Mouse (Mus musculus): ENCODE results near the gene Fam122b. TPM values are rescaled to one million over a fixed set of nuclear protein-coding genes. Genes with fewer than 3 reads are reported as not detected.
A peak's percentile ranks its signal among the peaks of the same experiment; 100 is the strongest.

The Fam122b gene
- polyA plus RNA-seq, 1 experiment, result 6.4 TPM

DNA sequence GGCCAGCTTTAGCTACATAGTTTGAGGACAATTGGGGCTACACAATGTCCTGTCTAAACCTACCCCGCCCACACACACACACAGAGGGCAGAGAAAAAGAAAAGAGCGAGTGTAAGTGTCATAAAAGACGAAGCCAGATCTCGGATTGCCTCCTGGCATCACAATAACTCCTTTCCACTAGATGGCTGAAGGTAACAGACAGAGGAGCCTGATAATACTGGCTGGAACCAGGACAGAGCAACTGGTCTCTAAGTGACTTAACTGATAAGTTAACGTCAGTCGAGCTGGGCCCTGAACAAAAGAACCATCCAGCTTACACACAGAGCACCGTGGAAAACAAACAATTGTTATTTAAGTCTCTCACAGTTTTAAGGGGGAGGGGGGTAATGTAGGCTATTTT is 33.2 kb downstream of the Fam122b start:
- TF ChIP-seq POLR2A (IDR thresholded peaks at IDR 0.05; ENCODE audit: low read depth, low read length) (no peak), CTCF (IDR thresholded peaks at IDR 0.05; ENCODE audit: borderline replicate concordance, insufficient read depth, low read length) (no peak)
- no peak overlapping the region for H3K4me3 ChIP-seq (ENCODE audit: insufficient read depth, low read length)
- H3K4me1 ChIP-seq (ENCODE audit: control insufficient read depth, insufficient read depth, low read length), result no peaks in the 10 kb centered on the region
- H3K27ac ChIP-seq (ENCODE audit: insufficient read depth, low read length), result no peak overlapping the region

DNA sequence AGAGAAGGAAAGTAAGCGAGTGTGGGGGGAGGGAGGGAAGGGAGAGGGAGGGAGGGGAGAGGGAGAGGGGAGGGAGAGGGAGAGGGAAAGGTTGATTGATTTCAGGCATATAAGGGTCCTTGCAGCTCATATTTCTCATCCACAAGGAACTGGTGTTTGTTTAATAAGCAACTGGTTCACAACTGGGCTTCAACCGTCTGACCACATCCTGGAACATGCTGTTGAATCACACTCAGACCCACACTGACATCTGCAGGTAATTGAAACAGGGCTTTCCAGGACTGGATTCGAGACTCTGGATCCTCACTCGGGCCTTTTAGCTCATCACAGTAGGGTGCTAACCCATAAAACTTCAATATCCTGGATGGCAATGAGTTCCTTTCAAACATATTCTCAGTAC is 35.9 kb downstream of the Fam122b start:
- H3K4me3 ChIP-seq (ENCODE audit: insufficient read depth, low read length), result no peak overlapping the region
- 0 out of 2 replicates have a peak overlapping the region, but pooled peaks have one; percentile 34 for H3K27ac ChIP-seq (ENCODE audit: insufficient read depth, low read length)
- no peaks in the 10 kb centered on the region for H3K4me1 ChIP-seq (ENCODE audit: control insufficient read depth, insufficient read depth, low read length)
- TF ChIP-seq POLR2A (IDR thresholded peaks at IDR 0.05; ENCODE audit: low read depth, low read length) (no peak), CTCF (IDR thresholded peaks at IDR 0.05; ENCODE audit: borderline replicate concordance, insufficient read depth, low read length) (no peak)

DNA sequence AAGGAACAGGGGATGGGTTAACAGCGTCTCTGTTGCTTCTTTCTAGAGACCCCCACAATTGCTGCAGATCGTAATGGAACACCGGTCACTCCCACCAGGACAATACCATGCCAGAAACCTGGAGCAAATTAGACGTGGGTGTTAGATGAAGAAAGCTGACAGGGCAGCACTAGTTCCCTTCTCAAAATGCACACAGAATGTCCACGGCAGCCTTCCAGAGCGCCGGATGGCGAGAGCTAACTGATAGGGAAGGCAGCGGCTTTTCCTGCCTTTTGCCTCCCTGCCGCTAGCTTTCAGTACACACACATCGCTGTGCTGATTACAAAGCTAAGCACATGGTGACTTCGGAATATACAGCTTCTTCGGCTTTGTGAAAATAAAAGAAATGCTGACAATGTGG is 37.6 kb downstream of the Fam122b start:
- Histone ChIP-seq H3K4me3 (ENCODE audit: insufficient read depth, low read length) (0 out of 2 replicates have a peak overlapping the region, but pooled peaks have one; percentile 0), H3K4me1 (ENCODE audit: control insufficient read depth, insufficient read depth, low read length) (no peaks in the 10 kb centered on the region), H3K27ac (ENCODE audit: insufficient read depth, low read length) (no peak overlapping the region)
- TF ChIP-seq POLR2A (IDR thresholded peaks at IDR 0.05; ENCODE audit: low read depth, low read length), result no peak
- no peak for TF ChIP-seq CTCF (IDR thresholded peaks at IDR 0.05; ENCODE audit: borderline replicate concordance, insufficient read depth, low read length)

DNA sequence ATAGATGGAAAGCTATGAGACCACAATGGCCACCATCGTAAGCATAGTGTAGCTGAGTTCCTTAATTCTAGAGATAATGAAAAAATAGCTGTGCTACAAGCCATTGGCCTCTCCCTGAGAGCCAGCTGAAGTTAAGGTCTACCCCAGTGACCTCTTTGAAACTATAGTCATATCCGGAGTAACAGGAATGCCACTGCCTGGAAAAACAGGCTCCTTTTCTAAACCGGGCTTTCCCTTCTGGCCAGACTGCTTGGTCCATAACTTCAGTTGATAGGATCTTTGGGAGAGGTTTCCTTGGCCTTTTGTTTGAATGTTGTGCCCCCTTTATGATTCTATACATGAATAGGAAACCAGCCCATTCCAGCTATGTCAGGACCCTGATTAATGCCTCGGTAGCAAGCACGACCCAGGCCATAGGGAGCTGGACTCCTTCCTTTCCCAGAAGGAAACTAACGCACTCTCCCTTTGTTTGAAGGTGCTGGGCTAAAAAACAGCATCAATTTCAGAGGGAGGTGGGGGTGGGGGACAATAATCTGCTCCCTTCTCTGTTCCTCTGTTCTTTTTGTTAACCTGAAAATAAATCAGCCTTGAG is 45.2 kb downstream of the Fam122b start:
- TF ChIP-seq CTCF (IDR thresholded peaks at IDR 0.05; ENCODE audit: borderline replicate concordance, insufficient read depth, low read length) (no peak), POLR2A (IDR thresholded peaks at IDR 0.05; ENCODE audit: low read depth, low read length) (no peak)
- Histone ChIP-seq H3K4me1 (ENCODE audit: control insufficient read depth, insufficient read depth, low read length) (no peaks in the 10 kb centered on the region), H3K4me3 (ENCODE audit: insufficient read depth, low read length) (no peak overlapping the region), H3K27ac (ENCODE audit: insufficient read depth, low read length) (no peak overlapping the region)

DNA sequence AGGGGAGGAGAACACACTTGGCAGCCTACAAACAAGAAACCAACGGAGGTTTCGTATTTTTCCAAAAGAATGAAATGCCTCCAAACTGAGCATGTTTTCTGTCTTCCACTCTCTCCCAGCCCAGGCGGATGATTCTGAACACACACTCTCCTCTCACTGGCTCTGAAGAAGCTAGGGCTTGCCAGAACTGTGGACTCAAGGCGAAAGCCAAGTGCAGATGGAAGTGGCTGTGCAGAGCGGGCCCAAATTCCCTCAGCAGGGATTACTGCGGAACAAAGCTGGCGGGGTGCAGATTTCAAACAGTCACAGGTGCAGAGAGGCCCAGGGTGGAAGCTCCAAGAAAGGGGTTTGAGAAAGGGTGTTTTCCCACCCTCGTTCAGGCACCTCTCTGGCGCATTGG is 48.8 kb downstream of the Fam122b start:
- Histone ChIP-seq H3K4me3 (ENCODE audit: insufficient read depth, low read length) (no peak overlapping the region), H3K4me1 (ENCODE audit: control insufficient read depth, insufficient read depth, low read length) (no peaks in the 10 kb centered on the region), H3K27ac (ENCODE audit: insufficient read depth, low read length) (no peak overlapping the region)
- TF ChIP-seq POLR2A (IDR thresholded peaks at IDR 0.05; ENCODE audit: low read depth, low read length) (no peak), CTCF (IDR thresholded peaks at IDR 0.05; ENCODE audit: borderline replicate concordance, insufficient read depth, low read length) (no peak)

DNA sequence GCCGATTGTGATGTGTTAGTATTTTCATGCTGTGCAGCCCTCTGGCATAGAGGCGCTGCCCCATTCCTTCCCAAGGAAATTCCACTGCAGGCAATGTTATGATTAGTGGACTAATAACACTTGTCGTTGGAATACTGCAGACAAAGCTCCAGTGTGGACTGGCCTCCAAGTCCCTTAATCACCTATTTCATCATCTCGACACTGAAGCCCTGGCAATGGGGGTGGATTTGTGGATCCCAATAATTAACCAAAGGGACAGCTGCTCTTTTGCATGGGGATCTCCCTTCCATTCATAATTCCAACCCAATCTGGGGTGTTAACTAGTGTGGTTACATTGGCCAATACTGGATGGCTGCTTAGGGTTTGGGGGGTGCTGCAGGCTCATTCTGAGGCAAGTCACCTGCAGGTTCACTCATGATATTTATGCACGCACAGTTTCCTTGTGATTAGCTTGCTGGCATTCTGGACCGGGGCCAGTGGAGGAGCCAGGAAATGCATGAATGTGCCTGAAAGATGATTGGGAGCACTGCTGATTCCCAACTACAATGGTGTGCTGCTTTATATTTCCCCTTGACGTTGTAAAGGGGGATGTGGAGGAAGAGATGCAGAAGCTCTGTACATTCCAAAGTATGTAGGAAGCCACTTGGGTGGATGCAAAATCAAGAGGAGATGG is 54.9 kb downstream of the Fam122b start:
- H3K27ac ChIP-seq (ENCODE audit: insufficient read depth, low read length), result no peak overlapping the region
- peaks cover 10% of the 10 kb centered on the region for H3K4me1 ChIP-seq (ENCODE audit: control insufficient read depth, insufficient read depth, low read length)
- TF ChIP-seq POLR2A (IDR thresholded peaks at IDR 0.05; ENCODE audit: low read depth, low read length) (no peak), CTCF (IDR thresholded peaks at IDR 0.05; ENCODE audit: borderline replicate concordance, insufficient read depth, low read length) (no peak)
- H3K4me3 ChIP-seq (ENCODE audit: insufficient read depth, low read length), result no peak overlapping the region

DNA sequence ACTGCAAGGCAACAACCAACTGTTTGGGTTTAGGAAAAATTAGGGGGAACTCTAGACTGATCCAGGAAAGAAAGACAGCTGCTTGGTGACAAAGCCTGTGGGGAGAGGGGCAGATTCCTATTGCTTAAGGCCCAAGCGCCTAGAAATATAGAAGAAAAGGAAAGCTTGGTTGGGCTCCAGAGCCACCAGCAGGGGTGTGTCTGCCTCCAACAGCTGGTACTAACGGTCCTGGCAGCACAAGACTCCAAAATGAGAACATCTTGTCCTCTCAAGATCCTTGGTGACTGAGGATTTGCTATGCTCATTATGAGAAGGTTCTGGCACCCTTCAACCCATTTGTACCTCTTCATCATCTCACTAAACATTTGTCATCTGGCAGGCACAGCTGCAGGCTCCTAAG is 55.8 kb downstream of the Fam122b start:
- Histone ChIP-seq H3K4me3 (ENCODE audit: insufficient read depth, low read length) (no peak overlapping the region), H3K27ac (ENCODE audit: insufficient read depth, low read length) (no peak overlapping the region)
- no peak for TF ChIP-seq POLR2A (IDR thresholded peaks at IDR 0.05; ENCODE audit: low read depth, low read length)
- no peak for TF ChIP-seq CTCF (IDR thresholded peaks at IDR 0.05; ENCODE audit: borderline replicate concordance, insufficient read depth, low read length)

DNA sequence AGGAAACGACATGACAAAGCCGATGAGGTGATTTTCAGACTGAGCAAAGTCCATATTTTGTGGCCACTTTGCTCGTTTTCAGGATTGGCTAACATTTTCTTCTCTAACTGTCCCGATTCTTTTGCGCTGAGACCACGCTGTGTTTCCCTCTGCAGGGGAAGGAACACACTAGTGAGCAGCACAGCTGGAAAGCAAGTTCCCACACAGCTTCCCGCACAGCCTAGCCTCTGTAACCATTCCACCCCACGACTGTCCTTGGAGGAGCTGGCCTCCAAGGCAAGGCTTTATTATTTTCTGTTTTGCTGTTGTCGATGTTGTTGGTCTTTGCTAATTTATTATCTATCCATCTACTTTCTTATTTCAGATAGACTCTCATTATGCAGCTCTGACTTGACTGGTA is 57.1 kb downstream of the Fam122b start:
- peak overlapping the region; percentile 85 for H3K27ac ChIP-seq (ENCODE audit: insufficient read depth, low read length)
- peaks cover 10% of the 10 kb centered on the region for H3K4me1 ChIP-seq (ENCODE audit: control insufficient read depth, insufficient read depth, low read length)
- no peak overlapping the region for H3K4me3 ChIP-seq (ENCODE audit: insufficient read depth, low read length)
- TF ChIP-seq CTCF (IDR thresholded peaks at IDR 0.05; ENCODE audit: borderline replicate concordance, insufficient read depth, low read length), result no peak
- no peak for TF ChIP-seq POLR2A (IDR thresholded peaks at IDR 0.05; ENCODE audit: low read depth, low read length)

More for the DNA sequence above, 55.8 kb downstream of the Fam122b start:
- peaks cover 10% of the 10 kb centered on the region for H3K4me1 ChIP-seq (ENCODE audit: control insufficient read depth, insufficient read depth, low read length)

DNA sequence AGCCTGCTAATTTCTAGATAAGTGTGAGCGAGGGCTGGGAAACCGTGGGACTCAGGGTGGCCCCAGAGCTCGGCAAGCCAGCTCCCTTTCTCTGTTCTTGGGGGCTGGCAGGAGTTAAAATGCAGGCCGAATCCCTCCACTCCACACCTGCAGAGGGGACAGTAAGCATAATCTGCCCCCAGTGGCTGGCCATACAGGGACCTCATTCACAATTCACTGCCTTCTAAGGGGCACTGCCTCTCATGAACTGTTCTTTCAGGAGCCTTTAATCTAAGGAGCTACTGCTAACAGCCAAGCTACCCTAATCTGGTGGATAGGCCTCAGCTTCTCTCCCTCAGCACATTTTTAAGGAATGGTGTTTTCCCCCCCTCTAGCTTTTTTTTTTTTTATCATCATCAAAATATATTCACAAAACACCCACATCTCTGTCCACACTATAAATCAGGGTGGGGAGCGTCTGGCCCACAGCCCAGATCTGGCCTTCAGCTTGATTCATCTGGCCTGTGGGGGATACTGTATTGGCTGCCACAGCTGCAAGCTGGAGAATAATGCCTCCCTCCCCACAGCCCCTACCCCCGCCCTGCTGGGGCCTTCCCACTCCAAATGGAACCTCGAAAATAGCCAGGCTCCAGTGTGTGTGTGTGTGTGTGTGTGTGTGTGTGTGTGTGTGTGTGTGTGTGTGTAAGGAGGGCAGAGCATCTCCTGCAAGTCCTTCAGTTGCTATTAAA is 57.7 kb downstream of the Fam122b start:
- Histone ChIP-seq H3K4me1 (ENCODE audit: control insufficient read depth, insufficient read depth, low read length) (peaks cover 10% of the 10 kb centered on the region), H3K4me3 (ENCODE audit: insufficient read depth, low read length) (no peak overlapping the region), H3K27ac (ENCODE audit: insufficient read depth, low read length) (peak overlapping the region; percentile 85)
- no peak for TF ChIP-seq POLR2A (IDR thresholded peaks at IDR 0.05; ENCODE audit: low read depth, low read length)
- TF ChIP-seq CTCF (IDR thresholded peaks at IDR 0.05; ENCODE audit: borderline replicate concordance, insufficient read depth, low read length), result no peak

DNA sequence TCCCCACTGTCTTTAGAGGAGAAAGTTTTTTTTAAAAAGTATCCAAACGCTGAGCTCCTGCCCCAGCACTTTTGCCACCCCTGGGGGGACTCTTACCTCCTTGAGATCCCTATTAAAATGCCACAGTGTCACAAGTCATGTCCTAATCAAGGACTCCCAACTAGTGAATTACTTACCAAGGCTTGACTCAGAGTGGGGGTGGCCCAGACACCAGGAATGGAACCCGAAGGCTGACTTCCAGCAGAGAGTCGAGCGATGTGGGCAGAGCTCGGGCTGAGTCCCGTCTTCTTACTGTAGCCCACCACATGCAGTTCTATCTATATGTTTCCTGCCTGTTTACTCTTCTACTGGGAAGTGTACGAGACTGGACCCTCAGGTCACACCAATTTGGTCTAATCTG is 60.2 kb downstream of the Fam122b start:
- Histone ChIP-seq H3K4me3 (ENCODE audit: insufficient read depth, low read length) (no peak overlapping the region), H3K27ac (ENCODE audit: insufficient read depth, low read length) (no peak overlapping the region), H3K4me1 (ENCODE audit: control insufficient read depth, insufficient read depth, low read length) (peaks cover 10% of the 10 kb centered on the region)
- TF ChIP-seq POLR2A (IDR thresholded peaks at IDR 0.05; ENCODE audit: low read depth, low read length) (no peak), CTCF (IDR thresholded peaks at IDR 0.05; ENCODE audit: borderline replicate concordance, insufficient read depth, low read length) (no peak)
